Mouse (Mus musculus): Measurements from ENCODE around the gene Idua.
A peak's percentile ranks its signal among the peaks of the same experiment; 100 is the strongest.
"Not testable (repeated sequence)": the region's sequence is repeated elsewhere in the genome, so short reads cannot be mapped to it uniquely, and the experiment has no call there.

Idua gene

DNA sequence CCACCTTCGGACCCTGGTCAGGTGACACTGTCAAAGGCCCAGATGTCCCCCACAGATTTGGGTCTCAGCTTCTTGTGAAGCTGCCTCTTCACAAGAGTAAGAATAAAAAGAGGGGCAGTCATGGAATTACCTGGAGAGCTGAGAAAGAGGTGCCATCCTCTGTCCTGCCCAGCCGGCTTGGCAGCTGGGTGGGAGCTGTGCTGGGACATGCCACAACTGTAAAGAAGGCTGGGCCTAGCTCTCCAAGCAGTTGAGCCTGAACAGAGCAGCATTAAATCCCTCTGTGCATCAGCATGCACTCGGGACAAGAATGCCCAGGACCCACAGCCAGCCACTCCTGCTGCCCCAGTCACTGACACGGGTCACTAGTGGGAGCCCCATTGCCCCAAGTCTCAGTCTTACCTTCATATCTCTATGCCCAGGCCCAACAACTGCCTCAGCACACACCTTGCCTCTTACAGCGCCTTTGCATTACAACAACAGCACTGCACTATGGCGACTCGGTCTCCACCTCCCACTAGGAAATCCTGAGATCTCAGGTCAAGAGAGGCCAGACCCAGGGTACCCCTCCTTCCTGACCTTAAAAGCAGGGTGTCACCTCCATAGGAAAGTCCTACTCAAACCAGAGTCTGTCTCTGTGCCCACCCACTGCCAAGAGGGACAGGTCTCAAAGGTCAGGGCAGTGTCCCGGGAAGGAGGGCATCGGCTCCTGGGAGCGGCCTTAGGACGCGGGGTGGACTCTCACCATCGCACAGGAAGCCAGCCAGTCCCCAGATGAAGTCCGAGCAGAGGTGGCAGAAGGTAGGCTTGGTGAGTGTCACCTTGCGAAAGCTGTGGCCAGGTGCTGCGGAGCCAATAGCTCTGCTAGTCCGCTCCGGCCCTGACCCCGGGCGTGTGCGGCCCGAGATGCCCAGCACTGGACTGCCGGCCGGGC lies at the start of gene Idua:
TSS of gene Idua (plus strand) at position 634 of the 934 bp plus-strand sequence.
- no peak for DNase-seq (ENCODE audit: low spot score in 2 of 2)

DNA sequence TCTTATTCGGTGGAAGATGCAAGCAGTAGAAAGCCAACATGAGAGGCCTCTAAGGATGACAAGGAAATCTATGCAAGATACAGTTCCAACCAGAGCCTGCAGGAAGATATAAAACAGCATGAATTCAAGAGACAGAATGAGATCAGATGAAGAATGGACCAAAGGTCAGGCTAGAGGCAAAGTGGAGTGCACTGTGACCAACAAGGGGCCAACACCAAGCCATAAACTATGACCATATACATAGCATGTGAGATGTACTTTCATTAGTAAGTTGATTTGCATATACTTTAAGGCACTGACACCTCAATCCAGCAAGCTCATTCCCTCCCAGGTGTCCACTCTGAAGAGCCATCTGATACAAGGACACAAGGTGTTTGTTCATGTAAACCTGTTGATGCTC lies 49.7 kb upstream of the Idua start:
- DNase-seq (ENCODE audit: low spot score in 2 of 2) = no peak

- no peak for DNase-seq (ENCODE audit: low spot score in 2 of 2)
Observed at GRCm38 (mm10) chr5:108621870-108622269, 38.3 kb upstream of the Idua start.

- DNase-seq (ENCODE audit: low spot score in 2 of 2) = no peak
Observed at GRCm38 (mm10) chr5:108626050-108626660, 34.0 kb upstream of the Idua start.

DNA sequence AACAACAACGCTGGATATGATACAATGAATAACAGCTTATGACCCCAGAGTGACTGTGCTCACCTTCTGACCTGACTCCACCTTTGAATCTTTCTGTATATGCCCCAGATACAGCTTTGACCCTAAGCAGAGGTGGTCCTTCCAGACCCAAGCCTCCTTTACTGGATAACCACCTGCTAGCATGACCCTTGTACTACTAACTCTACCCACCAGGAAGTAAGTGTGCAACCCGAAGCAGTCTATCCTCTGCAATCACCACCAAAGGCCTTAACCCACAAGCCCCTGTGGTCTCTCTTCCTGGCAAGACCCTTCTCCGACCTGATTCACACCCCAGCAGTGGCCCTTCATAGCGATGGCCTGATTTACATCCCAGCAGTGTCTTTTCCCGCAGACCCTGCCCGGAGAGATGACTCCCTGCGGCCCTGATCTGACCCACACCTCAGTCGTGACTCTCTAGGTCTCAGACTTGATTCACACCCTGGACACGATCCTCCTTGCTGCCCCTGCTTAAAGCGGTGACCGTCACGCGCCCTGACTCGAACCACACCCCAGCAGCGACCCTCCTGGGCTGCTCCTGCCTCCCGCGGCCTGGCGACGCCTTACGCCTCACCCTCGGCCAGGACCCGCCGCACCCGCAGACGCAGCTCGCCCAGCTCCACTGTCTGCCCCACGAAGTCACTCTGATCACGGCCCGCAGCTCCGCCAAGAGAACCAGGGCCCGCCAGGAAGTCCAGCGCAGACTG lies 31.1 kb upstream of the Idua start:
- DNase-seq (ENCODE audit: low spot score in 2 of 2) = no peak

DNA sequence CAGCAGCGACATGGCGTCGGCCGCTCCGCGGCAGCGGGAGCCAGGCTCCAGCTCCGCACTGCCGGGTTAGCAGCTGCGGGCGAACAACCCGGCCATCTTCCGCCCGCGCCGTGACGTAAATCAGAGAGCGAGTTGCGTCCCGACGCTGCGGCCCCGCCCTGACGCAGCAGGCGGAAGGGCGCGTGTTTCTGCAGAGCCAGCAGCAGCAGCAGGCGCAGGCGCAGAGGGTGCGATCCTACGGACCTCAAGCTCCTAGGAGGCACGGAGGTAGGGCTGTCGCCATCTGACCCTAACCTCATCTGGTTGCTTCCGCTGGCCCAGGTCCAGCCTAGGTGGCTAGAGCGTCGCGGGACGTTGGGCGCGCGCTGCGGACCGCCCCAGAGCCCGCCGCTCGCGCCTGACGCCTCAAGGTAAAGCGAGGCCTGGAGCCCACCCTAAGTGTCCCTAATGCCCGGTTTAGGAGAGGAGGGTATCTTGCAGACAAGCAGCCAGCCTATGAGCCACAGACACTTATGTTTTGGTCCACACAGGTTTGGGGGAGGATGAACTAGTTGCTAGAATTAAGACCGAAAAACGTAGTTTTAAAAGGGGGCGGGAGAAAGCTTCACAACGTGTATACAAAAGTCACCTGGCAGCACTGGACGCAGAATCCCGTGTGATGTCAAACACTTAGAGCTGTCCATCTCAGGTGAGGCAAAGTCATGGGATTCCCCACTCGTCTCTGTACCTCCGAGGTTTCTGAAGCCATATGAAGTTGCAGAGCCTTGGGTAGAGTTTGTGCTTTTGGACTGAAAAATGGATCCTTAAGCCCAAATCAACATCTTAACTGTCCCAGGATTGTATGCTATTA lies 30.3 kb upstream of the Idua start, which contains the start of the genes Gak and Tmem175:
TSS of gene Gak (minus strand) at position 122 of the 850 bp plus-strand sequence.
TSS of gene Tmem175 (plus strand) at position 137 of the 850 bp plus-strand sequence.
- peak; percentile 95 to 96 for DNase-seq (ENCODE audit: low spot score in 2 of 2)

GRCm38 (mm10) chr5:108633676-108634075 lies 26.5 kb upstream of the Idua start:
- DNase-seq (ENCODE audit: low spot score in 2 of 2) = no peak

DNA sequence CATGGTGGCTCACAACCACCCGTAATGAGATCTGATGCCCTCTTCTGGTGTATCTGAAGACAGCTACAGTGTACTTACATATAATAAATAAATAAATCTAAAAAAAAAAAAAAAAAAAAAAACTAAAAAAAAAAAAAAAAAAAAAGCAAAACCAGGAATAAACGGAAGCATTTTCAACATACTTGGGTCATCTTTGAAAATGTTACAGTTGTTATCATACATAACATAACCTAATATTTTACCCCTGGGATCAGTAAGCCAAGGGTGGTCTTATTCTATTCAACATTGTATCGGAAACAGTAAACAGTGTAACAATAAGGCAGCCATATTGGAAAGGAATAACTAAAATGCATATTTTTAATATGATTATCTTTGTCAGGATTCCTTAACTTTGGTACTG lies 26.0 kb upstream of the Idua start:
- DNase-seq (ENCODE audit: low spot score in 2 of 2) = not testable (repeated sequence)

DNA sequence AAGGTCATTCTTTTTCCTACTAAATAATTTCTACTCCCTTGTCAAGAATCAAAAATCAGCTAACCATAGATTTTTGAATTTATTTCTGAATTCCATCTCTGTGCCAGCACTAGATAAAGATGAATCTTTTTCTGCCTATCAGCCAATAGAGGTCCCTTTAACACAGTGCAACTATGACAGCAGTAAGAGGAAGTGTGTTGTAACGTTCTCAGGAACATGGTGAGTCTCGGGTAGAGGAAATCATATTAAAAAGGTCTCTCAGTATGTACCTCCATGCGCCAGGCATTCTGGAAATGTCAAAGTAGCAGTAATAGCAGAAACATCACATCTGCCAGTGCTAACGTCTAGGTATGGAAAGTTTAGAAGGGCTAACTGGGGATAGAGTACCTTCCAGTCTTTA lies 24.0 kb upstream of the Idua start:
- no peak for DNase-seq (ENCODE audit: low spot score in 2 of 2)

- no peak for DNase-seq (ENCODE audit: low spot score in 2 of 2)
Observed at GRCm38 (mm10) chr5:108643674-108644073, 16.5 kb upstream of the Idua start.

DNA sequence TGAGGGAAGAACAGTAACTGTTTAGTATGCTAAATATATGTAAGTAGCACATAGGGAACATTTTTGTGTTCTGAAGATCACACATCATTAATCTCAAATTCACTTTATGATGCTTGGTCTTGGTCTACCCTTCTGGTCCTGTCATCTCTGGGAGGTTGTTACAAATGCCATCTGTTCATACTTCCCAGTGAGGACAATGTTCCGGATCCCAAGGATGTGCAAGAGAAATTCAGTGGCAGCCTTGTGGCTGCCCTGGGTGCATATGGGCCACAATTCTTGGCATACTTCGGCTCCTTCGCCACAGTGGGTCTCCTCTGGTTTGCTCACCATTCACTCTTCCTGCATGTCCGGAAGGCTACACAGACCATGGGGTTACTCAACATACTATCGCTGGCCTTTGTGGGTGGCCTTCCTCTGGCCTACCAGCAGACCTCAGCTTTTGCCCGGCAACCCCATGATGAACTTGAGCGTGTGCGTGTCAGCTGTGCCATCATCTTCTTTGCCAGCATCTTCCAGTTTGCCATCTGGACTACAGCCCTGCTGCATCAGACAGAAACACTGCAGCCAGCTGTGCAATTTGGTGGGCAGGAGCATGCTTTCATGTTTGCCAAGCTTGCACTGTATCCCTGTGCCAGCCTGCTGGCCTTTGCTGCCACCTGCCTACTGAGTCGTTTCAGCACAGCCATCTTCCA lies 14.3 kb upstream of the Idua start:
- DNase-seq (ENCODE audit: low spot score in 2 of 2) = peak in 1 of 2 experiments; percentile 72

DNA sequence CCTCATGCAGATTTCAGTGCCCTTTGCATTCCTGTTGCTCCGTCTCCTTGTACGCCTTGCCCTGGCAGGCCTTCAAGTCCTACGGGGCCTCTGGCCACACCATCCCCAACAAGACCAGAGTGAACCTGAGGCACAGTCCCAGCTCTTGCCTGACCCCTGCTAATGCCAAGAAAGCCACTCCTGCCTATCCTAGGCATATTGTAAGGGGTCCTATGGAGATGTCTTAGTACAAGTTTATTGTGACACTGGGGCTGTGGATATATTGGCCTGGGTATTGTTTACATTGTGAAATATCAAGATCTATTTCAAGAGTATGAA lies 13.8 kb upstream of the Idua start:
- no peak for DNase-seq (ENCODE audit: low spot score in 2 of 2)

DNA sequence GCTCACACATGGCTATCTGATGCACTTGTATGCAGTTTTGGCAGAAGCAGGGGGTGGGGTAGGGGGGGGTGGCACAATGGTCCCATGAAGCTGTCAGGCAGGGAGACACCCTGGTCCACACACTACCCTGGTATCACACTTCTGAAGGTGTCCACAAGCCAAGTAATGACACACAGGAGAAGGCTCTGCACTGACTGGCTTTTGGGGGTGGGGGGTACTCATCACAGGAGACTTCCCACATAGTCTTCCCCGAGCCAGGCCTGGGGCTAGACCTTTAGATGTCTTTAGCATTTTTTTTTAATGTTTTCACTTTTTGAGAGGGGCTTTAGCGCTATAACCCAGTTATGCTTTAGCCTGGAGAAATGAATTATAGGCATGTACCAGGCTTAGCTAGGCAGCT lies 12.8 kb upstream of the Idua start:
- no peak for DNase-seq (ENCODE audit: low spot score in 2 of 2)

DNA sequence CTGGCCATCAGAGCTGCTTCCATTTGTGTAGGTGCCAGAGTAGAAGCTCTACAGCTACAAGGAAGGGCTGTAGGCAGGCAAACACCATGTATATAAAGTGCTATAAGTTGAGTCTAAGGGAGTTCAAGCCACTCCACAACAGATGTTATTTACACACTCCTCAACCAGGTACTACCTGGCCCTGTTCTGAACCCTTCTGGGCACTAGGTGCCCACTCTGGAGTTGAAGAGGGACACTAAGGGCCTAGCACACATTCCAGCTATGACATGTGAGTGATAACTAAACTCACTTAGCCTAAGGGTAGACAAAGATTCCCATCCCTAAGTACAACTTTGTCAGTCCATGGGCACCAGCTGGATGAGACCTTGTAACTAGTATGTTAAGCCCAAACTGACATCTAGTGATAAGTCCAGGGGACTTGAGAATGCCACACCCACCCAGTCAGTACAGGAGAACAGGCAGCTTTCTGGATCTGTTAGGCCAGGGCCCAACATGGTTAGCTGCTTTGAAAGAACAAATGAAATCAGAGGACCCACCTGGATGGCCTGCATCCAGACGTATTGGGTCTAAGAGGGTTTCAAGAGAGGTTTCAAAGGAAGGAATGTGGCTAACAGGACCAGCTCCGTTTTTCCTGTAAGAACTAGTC lies 12.2 kb upstream of the Idua start:
- DNase-seq (ENCODE audit: low spot score in 2 of 2) = peak in 1 of 2 experiments; percentile 27

GRCm38 (mm10) chr5:108648937-108649576 lies 11.1 kb upstream of the Idua start:
- DNase-seq (ENCODE audit: low spot score in 2 of 2) = peak in 1 of 2 experiments; percentile 36

DNA sequence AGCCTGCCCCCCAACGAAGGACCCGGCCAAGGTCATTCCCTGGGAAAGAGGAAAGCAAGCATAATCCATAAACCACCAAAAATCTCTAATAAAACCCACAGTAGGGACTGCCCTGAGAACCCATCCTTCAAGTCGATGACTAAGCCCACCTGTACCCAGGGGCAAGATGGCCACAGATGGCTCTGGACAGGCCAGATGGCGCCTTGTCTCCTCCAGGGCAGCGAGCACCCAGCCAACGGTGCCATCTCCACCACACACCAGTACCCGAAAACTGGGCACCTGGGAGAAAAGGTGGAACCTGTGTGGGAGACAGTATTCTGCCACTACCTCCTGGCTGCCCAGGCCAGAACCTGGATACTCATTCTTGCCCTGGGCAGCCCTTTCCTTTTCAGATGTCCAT lies 9.8 kb upstream of the Idua start:
- peak in 1 of 2 experiments; percentile 27 for DNase-seq (ENCODE audit: low spot score in 2 of 2)

- no peak for DNase-seq (ENCODE audit: low spot score in 2 of 2)
Observed at GRCm38 (mm10) chr5:108651136-108651720, 8.9 kb upstream of the Idua start.

DNA sequence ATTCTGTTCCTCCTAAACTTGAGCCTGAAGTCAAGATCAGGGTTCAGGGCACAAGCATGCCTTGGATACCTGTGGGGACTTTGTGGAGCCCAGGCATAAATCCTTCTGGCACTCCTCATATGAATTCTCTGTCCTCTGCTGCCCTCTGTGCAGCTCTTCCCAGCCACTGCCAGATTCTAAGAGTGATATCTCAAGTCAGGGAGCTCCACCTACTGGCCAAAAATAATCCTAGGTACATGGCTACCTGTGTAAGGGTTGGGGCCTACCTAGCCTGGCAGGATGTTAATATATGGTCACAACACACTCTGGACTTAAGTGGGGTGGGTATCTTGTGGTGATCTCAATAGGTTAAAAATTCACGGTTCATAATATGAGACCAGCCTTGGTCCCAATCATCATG lies 8.3 kb upstream of the Idua start:
- DNase-seq (ENCODE audit: low spot score in 2 of 2) = peak; percentile 48 to 56

DNA sequence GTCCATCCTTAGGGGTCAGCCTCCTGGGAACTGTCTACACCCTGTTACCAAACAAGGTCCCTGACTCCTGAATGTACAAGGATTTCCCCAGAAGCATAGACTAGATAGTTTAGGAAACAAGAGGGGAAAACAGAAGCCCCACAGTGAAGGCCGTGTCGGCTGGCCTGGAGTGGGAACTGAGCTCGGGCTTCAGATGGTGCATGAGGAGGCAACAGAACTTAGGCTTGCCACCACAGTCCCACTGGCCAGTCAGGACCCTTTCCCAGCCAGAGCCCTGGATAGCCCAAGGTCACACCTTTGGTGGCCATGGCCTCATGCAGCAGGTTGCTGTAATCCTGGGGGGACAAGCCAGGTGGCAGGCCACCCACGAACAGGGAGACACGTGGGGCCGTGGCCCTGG lies 6.8 kb upstream of the Idua start:
- peak in 1 of 2 experiments; percentile 22 for DNase-seq (ENCODE audit: low spot score in 2 of 2)
